Mouse (Mus musculus) stomach, postnatal 0 days (tissue): ENCODE results near the gene Igsf21. TPM values are rescaled to one million over a fixed set of nuclear protein-coding genes. Genes with fewer than 3 reads are reported as not detected.

ENCODE experiments used
- ATAC-seq: fragments of 200-750 bp; cut with Nextera tagmentation; 2 replicates; pipeline ENCODE4 v1.8.0; 2017; ENCODE audit not compliant: low FRiP score, low TSS enrichment
- DNase-seq: peaks from one replicate; pipeline ENCODE4 v3.0.0-alpha.2; 2016; ENCODE audit warnings: low spot score
- H3K27ac ChIP-seq: fragments of 300-500 bp; sonication (generic); replicated peaks from 2 replicates; pipeline ENCODE4 v1.5.1; 2014; ENCODE audit warnings: mild to moderate bottlenecking, control low read depth
- H3K27me3 ChIP-seq: fragments of 300-500 bp; sonication (generic); 2 replicates; pipeline ENCODE4 v1.6.1; 2014; ENCODE audit warnings: low read length; ENCODE audit not compliant: control insufficient read depth, insufficient read depth
- H3K36me3 ChIP-seq: fragments of 300-500 bp; sonication (generic); 2 replicates; pipeline ENCODE4 v1.6.1; 2014; ENCODE audit warnings: low read length, mixed read lengths; ENCODE audit not compliant: control insufficient read depth, insufficient read depth
- H3K4me1 ChIP-seq: fragments of 300-500 bp; sonication (generic); replicated peaks from 2 replicates; pipeline ENCODE4 v1.6.1; 2014; ENCODE audit warnings: antibody characterized with exemption; ENCODE audit not compliant: control insufficient read depth, insufficient read depth
- H3K4me2 ChIP-seq: fragments of 300-500 bp; sonication (generic); replicated peaks from 2 replicates; pipeline ENCODE4 v1.6.1; 2014; ENCODE audit warnings: low read depth, mild to moderate bottlenecking, control low read depth, moderate library complexity
- H3K4me3 ChIP-seq: fragments of 300-500 bp; sonication (generic); 2 replicates; pipeline ENCODE4 v1.5.1; 2014; ENCODE audit warnings: low read depth, low read length, control low read depth
- H3K9ac ChIP-seq: fragments of 300-500 bp; sonication (generic); 2 replicates; pipeline ENCODE4 v1.6.1; 2014; ENCODE audit warnings: mild to moderate bottlenecking, low read length, control low read depth, mixed read lengths
- H3K9me3 ChIP-seq: fragments of 300-500 bp; sonication (generic); 2 replicates; pipeline ENCODE4 v1.6.1; 2016; ENCODE audit warnings: low read length; ENCODE audit not compliant: control insufficient read depth
- CTCF ChIP-seq: IDR thresholded peaks from 2 replicates; pipeline ENCODE4 v1.5.1; 2016; ENCODE audit warnings: antibody characterized with exemption, low read depth, mild to moderate bottlenecking, moderate library complexity
- EP300 ChIP-seq: optimal IDR thresholded peaks from 2 replicates; pipeline ENCODE3; 2016; ENCODE audit warnings: antibody characterized with exemption
- WGBS: fragments of 180-500 bp; shearing (Covaris S2); extraction: QIAGEN DNeasy Blood & Tissue Kit; methylation state at CpG from one replicate; pipeline ENCODE4 v1.1.7; 2014; 5-methylcytosine and 5-hydroxymethylcytosine counted together
- polyA plus RNA-seq: library from polyadenylated mRNA; unstranded; fragments of >200 nt; fragmentation: Nextera tagmentation; extraction: Ambion mirVana; gene quantifications from 2 replicates; pipeline ENCODE4 v1.2.1, GENCODE M21; 2015

The Igsf21 gene
- polyA plus RNA-seq, 1 experiment from 2014 or later = 1.2 TPM

DNA sequence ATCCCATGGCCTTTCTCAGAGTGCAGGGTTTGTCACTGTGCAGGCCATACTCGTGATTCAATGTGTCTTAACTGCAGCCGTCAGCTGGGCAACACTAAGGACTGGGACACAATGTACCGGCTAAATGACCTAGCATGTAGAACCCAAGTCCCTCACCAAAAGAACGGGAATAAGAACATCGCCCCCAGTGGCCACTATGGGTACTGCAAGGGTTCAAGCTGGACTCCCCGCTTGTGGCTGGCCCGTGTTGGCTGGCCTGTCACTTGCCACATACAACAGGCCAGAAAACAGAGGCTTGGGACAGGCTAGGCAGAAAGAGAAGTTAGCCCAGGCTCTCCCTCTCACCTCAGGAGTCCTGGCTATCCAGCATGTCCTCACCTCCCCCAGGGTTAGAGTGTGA lies 213.2 kb downstream of the Igsf21 start:
- no peaks in the 10 kb centered on the region for H3K9me3 ChIP-seq
- H3K9ac ChIP-seq = no peak overlapping the region
- H3K4me2 ChIP-seq = no peak overlapping the region
- no peaks in the 10 kb centered on the region for H3K36me3 ChIP-seq
- no peaks in the 10 kb centered on the region for H3K27me3 ChIP-seq
- no peak for TF ChIP-seq EP300
- TF ChIP-seq CTCF = peak; percentile 80
- H3K4me3 ChIP-seq = no peak overlapping the region
- ATAC-seq (no peak), DNase-seq (peak; percentile 51)
- no peaks in the 10 kb centered on the region for H3K4me1 ChIP-seq
- no peak overlapping the region for H3K27ac ChIP-seq
- WGBS = 33% methylated on average over 7 of the region's 7 CpGs

DNA sequence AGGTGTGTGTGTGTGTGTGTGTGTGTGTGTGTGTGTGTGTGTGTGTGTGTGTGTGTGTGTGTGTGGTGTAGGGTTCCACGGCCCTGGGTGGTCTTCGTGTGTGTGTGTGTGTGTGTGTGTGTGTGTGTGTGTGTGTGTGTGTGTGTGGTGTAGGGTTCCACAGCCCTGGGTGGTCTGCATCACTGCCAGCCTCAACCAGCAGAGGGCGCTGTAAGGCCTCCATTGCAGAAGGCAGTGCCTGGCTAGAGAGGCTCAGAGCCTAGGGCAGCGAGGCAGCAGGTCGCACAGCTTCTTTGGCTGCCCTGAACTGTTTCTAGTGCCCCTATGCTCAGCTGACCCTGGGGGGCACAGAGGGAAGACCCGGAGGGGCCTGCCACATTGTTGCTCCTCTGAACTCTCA lies 216.2 kb downstream of the Igsf21 start:
- Histone ChIP-seq H3K9ac (no peak overlapping the region), H3K9me3 (no peaks in the 10 kb centered on the region), H3K27me3 (no peaks in the 10 kb centered on the region), H3K4me3 (no peak overlapping the region), H3K27ac (no peak overlapping the region), H3K4me1 (no peaks in the 10 kb centered on the region), H3K36me3 (no peaks in the 10 kb centered on the region), H3K4me2 (no peak overlapping the region)
- WGBS = 38% methylated on average over 4 of the region's 6 CpGs
- TF ChIP-seq CTCF (peak; percentile 72), EP300 (no peak)
- ATAC-seq (no peak), DNase-seq (peak; percentile 37)

DNA sequence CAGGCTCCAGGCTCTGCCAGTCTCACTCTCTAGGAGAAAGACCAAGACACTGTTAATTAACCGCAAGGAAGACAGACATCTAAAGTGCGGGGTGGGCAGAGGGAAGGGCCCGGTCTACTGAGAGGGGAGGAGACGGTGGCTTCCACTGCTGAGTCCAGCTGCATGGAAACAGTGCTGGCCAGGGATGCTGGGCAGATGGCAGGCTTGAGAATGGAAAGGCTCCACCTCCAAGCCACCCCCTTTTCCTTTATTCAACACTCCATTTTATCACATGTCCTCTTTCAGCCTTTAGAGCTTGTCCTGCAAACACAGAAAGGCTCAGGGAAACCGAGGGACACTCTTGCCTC lies 216.6 kb downstream of the Igsf21 start:
- H3K4me1 ChIP-seq = no peaks in the 10 kb centered on the region
- WGBS = 32% methylated on average over 5 of the region's 5 CpGs
- ATAC-seq (no peak), DNase-seq (no peak)
- no peaks in the 10 kb centered on the region for H3K36me3 ChIP-seq
- H3K4me2 ChIP-seq = no peak overlapping the region
- H3K9me3 ChIP-seq = no peaks in the 10 kb centered on the region
- no peaks in the 10 kb centered on the region for H3K27me3 ChIP-seq
- TF ChIP-seq EP300 (no peak), CTCF (no peak)
- H3K4me3 ChIP-seq = no peak overlapping the region
- no peak overlapping the region for H3K9ac ChIP-seq
- no peak overlapping the region for H3K27ac ChIP-seq

DNA sequence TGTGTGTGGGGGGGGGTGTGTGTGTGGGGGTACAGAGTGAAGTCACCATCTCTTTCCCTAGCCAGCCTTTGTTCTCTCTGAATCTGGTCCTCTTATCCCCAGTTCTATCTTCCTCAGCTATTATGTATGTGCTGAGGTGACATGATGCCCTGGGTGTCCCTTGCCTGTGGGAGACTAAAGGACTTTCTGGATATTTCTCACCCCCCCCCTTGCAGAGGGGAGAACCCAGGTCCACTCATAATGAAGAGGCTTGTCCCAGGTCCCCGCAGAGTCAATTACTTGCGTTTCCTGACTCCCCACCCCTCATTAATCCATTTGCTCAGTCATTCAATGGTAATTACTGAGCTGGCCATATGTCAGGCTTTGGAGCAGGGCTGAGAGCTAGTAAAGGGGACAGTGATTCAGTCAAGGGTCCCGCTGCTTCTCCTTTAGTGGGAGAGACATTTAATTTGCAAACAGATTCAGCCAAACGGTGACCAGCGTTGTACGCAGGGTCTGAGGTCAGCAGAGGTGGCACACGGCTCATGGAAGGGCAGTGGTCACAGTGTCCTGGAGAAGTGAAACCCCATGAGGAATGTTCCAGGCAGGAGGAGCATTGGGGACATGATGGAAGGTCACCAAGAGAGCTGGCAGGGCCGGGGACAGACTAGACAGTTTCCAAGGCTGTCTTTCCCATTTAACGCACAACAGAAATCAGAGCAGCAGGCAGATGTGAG lies 217.1 kb downstream of the Igsf21 start:
- DNase-seq (no peak), ATAC-seq (no peak)
- no peak overlapping the region for H3K27ac ChIP-seq
- no peaks in the 10 kb centered on the region for H3K27me3 ChIP-seq
- no peak overlapping the region for H3K9ac ChIP-seq
- H3K4me1 ChIP-seq = no peaks in the 10 kb centered on the region
- H3K4me3 ChIP-seq = no peak overlapping the region
- WGBS = 58% methylated on average over 9 of the region's 9 CpGs
- no peaks in the 10 kb centered on the region for H3K9me3 ChIP-seq
- no peak overlapping the region for H3K4me2 ChIP-seq
- TF ChIP-seq CTCF (no peak), EP300 (no peak)
- no peaks in the 10 kb centered on the region for H3K36me3 ChIP-seq

DNA sequence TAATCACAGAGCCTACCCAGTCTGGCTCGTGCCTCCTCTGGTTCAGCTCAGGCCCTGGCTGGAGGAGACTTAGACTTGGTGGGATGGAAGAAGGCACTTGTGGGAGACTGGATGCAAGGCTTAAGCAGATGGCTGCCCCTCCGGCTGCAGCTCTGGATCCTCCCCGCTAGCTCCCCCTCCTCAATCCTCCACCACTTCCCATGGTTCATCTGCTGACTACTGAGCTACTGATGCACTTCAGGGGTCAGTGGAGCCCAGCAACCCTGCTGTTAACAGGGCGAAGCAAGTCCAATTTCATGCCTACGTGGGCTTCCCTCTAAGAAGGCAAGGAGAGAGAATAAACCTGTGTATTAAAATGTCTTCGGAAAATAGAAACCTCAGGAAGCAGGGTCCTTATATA lies 222.8 kb downstream of the Igsf21 start:
- WGBS = 73% methylated on average over 6 of the region's 6 CpGs
- no peak for ATAC-seq
- no peaks in the 10 kb centered on the region for H3K27me3 ChIP-seq
- no peak overlapping the region for H3K4me3 ChIP-seq
- H3K9ac ChIP-seq = no peak overlapping the region
- H3K4me1 ChIP-seq = no peaks in the 10 kb centered on the region
- H3K4me2 ChIP-seq = no peak overlapping the region
- TF ChIP-seq EP300 (no peak), CTCF (no peak)
- no peaks in the 10 kb centered on the region for H3K9me3 ChIP-seq
- DNase-seq = no peak
- H3K36me3 ChIP-seq = no peaks in the 10 kb centered on the region
- H3K27ac ChIP-seq = no peak overlapping the region

DNA sequence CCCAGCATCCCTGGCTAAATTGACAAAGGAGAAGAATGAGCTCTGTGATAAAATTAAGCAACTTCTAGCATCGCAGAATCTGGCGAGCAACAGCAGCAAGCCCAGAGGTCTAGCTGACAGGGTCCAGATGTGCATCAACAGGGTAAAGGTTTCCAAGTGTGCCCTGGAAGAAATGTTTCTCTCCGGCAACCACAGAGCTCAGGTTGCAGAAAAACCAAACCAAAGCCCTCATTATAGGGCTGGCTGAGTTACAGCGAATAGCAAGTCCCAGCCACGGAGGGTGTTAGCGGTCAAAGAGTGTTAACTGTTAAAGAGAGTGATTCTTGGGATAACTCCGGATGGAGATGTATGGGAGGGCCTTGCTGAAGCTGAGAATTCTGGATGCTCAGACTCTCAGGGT lies 230.7 kb downstream of the Igsf21 start:
- Histone ChIP-seq H3K4me1 (no peaks in the 10 kb centered on the region), H3K36me3 (no peaks in the 10 kb centered on the region), H3K9ac (no peak overlapping the region), H3K27ac (no peak overlapping the region), H3K9me3 (no peaks in the 10 kb centered on the region), H3K27me3 (no peaks in the 10 kb centered on the region), H3K4me2 (no peak overlapping the region), H3K4me3 (no peak overlapping the region)
- 43% methylated on average over 7 of the region's 7 CpGs for WGBS
- no peak for TF ChIP-seq EP300
- no peak for TF ChIP-seq CTCF
- ATAC-seq = no peak
- DNase-seq = no peak
